Mouse (Mus musculus): ENCODE results near the gene Lrpap1.
A peak's percentile ranks its signal among the peaks of the same experiment; 100 is the strongest.

Lrpap1 gene

GRCm38 (mm10) chr5:35056604-35057432 is 48.7 kb downstream of the Lrpap1 start, which contains the start of gene Dok7:
Dok7 (plus strand) TSS chr5:35056766.
- peak; percentile 28 for DNase-seq (ENCODE audit: low spot score)

DNA sequence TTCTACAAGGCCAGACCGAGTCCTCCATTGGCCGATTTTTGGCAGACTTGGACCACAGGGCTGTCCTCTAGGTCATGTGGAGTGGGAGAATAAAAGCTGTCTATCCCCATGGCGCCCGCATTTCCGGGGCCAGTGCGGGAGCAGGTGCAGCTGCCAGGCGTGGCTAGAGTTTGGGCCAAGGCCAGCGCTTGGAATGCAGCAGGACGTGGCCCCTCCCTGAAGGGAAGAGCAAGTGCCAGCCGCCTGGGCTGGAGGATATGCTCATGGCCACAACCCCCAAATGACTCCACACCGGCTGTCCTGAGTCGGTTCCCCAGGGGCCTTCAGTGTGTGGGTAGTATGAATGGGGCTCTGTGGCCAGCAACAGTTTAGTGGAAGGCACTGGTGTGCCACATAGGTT is 50.5 kb downstream of the Lrpap1 start:
- DNase-seq (ENCODE audit: low spot score): peak; percentile 43

DNA sequence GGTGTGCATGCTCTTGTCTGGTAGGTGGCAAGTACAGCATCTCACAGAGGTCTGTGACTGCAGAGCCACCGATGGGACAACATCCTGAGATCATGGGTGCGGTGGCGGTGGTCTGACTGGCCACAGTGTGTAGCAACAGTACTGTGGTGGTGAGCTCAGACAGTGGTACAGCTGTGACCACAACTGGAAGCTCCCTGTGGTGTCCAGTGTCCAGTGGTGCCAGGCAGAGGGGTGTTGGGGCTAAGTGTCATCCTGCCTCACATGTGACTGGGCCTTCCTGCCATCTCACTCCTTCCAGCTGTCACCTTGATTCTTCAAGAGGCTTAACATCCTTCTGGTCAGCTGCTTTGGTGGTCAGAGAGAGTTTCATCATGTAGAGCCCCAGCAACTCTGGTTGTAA is 50.9 kb downstream of the Lrpap1 start:
- no peak for DNase-seq (ENCODE audit: low spot score)

DNA sequence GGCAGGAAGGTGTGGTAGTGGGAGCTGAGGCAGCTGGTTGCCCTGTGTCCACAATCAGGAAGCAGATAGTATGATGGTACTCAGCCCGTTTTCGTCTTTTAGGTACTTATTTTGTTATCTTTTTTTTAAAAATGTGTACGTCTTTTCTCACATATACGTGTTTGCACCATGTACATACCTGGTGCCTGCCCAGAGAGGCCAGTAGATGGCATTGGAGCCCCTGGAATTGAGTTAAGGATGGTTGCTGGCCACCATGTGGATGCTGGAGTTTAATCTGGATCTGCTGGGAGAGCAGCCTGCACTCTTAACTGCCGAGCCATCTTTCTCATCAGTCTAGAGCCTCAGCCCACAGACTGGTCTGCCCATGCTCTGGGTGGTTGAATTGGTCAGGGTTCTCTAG is 55.0 kb downstream of the Lrpap1 start:
- DNase-seq (ENCODE audit: low spot score): no peak

- DNase-seq (ENCODE audit: low spot score): peak; percentile 72
Measured at GRCm38 (mm10) chr5:35043110-35043451, 62.5 kb downstream of the Lrpap1 start.

- DNase-seq (ENCODE audit: low spot score): no peak
Measured at GRCm38 (mm10) chr5:35042431-35043109, 63.0 kb downstream of the Lrpap1 start.

Data from ovary, postnatal 14 days (tissue).